In genomic region chr17:9023198-9023942, GRCm38 (mm10) we compare ENCODE assay signal across 10 mouse cellular contexts. TPM values are rescaled to one million over a fixed set of nuclear protein-coding genes. Genes with fewer than 3 reads are reported as not detected.
DNase-seq lines count a peak whose midpoint lies in the region; ATAC-seq and TF ChIP-seq lines count a peak whose summit lies in the region.
"Had no signal": no experiment of that assay in that cellular context is flagged by ENCODE, and none has a peak within 500 bp of the region (broad histone marks: within the 10 kb centered on the region; RNA-seq: fewer than 3 reads in every experiment).

No protein-coding gene starts in this region.

- peaks cover 6% of the 10 kb centered on the region; the same call in 1 of the 2 replicates for H3K4me1 ChIP-seq in cerebellum, adult 2 months (ENCODE audit: control insufficient read depth, insufficient read depth, low read length)
- H3K4me1 ChIP-seq in hindbrain, embryonic 13.5 days (replicated peaks): peaks cover 21% of the 10 kb centered on the region
- peaks cover 10% of the 10 kb centered on the region for H3K4me1 ChIP-seq in midbrain, embryonic 14.5 days (ENCODE audit: control insufficient read depth, insufficient read depth, low read length)
- H3K4me1 ChIP-seq: liver, embryonic 13.5 days had no signal

- ATAC-seq in hindbrain, embryonic 13.5 days (ENCODE audit: low FRiP score): peak; percentile 81
- ATAC-seq in midbrain, embryonic 14.5 days (ENCODE audit: low FRiP score, low TSS enrichment): peak; percentile 40; the same call in 1 of the 2 replicates

- peak overlapping the region; percentile 11; the same call in 1 of the 2 replicates for H3K4me2 ChIP-seq in hindbrain, embryonic 13.5 days
- peak overlapping the region; percentile 33 for H3K4me2 ChIP-seq in midbrain, embryonic 14.5 days (ENCODE audit: low read length)
- H3K4me2 ChIP-seq: heart, embryonic 11.5 days; liver, embryonic 13.5 days had no signal

- H3K9ac ChIP-seq in hindbrain, embryonic 13.5 days: no peak overlapping the region; the same call in 1 of the 2 replicates
- peak overlapping the region; percentile 36; the same call in 1 of the 2 replicates for H3K9ac ChIP-seq in midbrain, embryonic 14.5 days (replicated peaks; ENCODE audit: low read length)
- H3K9ac ChIP-seq: liver, embryonic 13.5 days had no signal

- no peak for TF ChIP-seq POLR2A in cerebellum, adult 2 months (IDR thresholded peaks at IDR 0.05; ENCODE audit: borderline replicate concordance, insufficient read depth, low read length)

- H3K36me3 ChIP-seq in hindbrain, embryonic 13.5 days: no peaks in the 10 kb centered on the region
- no peaks in the 10 kb centered on the region for H3K36me3 ChIP-seq in midbrain, embryonic 14.5 days (ENCODE audit: control insufficient read depth, insufficient read depth, low read length)
- H3K36me3 ChIP-seq: liver, embryonic 13.5 days had no signal

- H3K27ac ChIP-seq in cerebellum, adult 2 months (ENCODE audit: insufficient read depth, low read length): peak overlapping the region; percentile 29
- H3K27ac ChIP-seq in hindbrain, embryonic 13.5 days: peak overlapping the region; percentile 60
- H3K27ac ChIP-seq in midbrain, embryonic 14.5 days (replicated peaks; ENCODE audit: low read depth, low read length): peak overlapping the region; percentile 77
- H3K27ac ChIP-seq: liver, embryonic 13.5 days had no signal

- H3K9me3 ChIP-seq in hindbrain, embryonic 13.5 days: no peaks in the 10 kb centered on the region
- no peaks in the 10 kb centered on the region for H3K9me3 ChIP-seq in midbrain, embryonic 14.5 days (ENCODE audit: control insufficient read depth, low read length)
- H3K9me3 ChIP-seq: liver, embryonic 13.5 days had no signal

- 6% methylated on average over 14 of the region's 14 CpGs for WGBS in cerebellum, adult 2 months
- 23% methylated on average over 14 of the region's 14 CpGs for WGBS in hindbrain, embryonic 13.5 days
- WGBS in midbrain, embryonic 14.5 days: 21% methylated on average over 14 of the region's 14 CpGs

- no peaks in the 10 kb centered on the region for H3K27me3 ChIP-seq in cerebellum, adult 2 months (ENCODE audit: control insufficient read depth, insufficient read depth, low read length)
- H3K27me3 ChIP-seq in hindbrain, embryonic 13.5 days: no peaks in the 10 kb centered on the region
- no peaks in the 10 kb centered on the region for H3K27me3 ChIP-seq in midbrain, embryonic 14.5 days (ENCODE audit: control insufficient read depth, insufficient read depth, low read length)
- H3K27me3 ChIP-seq: liver, embryonic 13.5 days had no signal

- TF ChIP-seq CTCF in cerebellum, adult 2 months (IDR thresholded peaks at IDR 0.05; ENCODE audit: borderline replicate concordance, insufficient read depth, low read depth, low read length): peak; percentile 55; the same call in 1 of the 2 replicates

- H3K4me3 ChIP-seq in cerebellum, adult 2 months (replicated peaks; ENCODE audit: insufficient read depth, low read depth, low read length): peak overlapping the region; percentile 4
- H3K4me3 ChIP-seq in hindbrain, embryonic 13.5 days: no peak overlapping the region
- no peak overlapping the region for H3K4me3 ChIP-seq in midbrain, embryonic 14.5 days (replicated peaks; ENCODE audit: low read depth, low read length)
- H3K4me3 ChIP-seq: liver, embryonic 13.5 days had no signal

- DNase-seq in frontal cortex, postnatal 10 days (ENCODE audit: low spot score in 2 of 2): peak; percentile 41 to 62
- DNase-seq in frontal cortex, postnatal 25 days (ENCODE audit: low spot score in 2 of 2): no peak
- DNase-seq in cerebellum, adult 2 months: peak; percentile 77
- peak; percentile 85 for DNase-seq in midbrain, embryonic 14.5 days
- DNase-seq in adrenal gland, postnatal 4 days (ENCODE audit: low spot score in 2 of 2): no peak
- no peak for DNase-seq in urinary bladder, postnatal 4 days (ENCODE audit: low spot score in 2 of 2)
- DNase-seq in gastrocnemius, postnatal 4 days (ENCODE audit: low spot score in 2 of 2): no peak
- DNase-seq: liver, embryonic 13.5 days had no signal

RNA-seq across cellular contexts. Expression of gene 1700010I14Rik, which starts 35.2 kb away (rescaled TPM):
- 0.80 and 1.00 TPM in 2 replicates for polyA plus RNA-seq in cerebellum, adult 2 months (2012; rRNA removed)
- polyA plus RNA-seq in hindbrain, embryonic 13.5 days (2015; fragmentation: Nextera tagmentation; extraction: Ambion mirVana): 2.5 and 3.3 TPM in 2 replicates
- 1.9 and 2.7 TPM in 2 replicates for polyA plus RNA-seq in midbrain, embryonic 14.5 days (2014; fragmentation: Nextera tagmentation; extraction: Ambion mirVana)
- total RNA-seq in adrenal gland, postnatal 4 days (2021): 1 to 10 TPM; 3.6 to 4.9 TPM
- total RNA-seq in gastrocnemius, postnatal 4 days (2021): under 1 TPM; 0.47 to 0.49 TPM

Comparison
In these comparisons a context has a peak if more than half of its experiments do, and no peak if none do; other contexts are left out.
1. DNase-seq: peak in frontal cortex, postnatal 10 days (2 of 2), cerebellum, adult 2 months (2 of 2) and midbrain, embryonic 14.5 days (single experiment); none in frontal cortex, postnatal 25 days (0 of 2), adrenal gland, postnatal 4 days (0 of 2), urinary bladder, postnatal 4 days (0 of 2) and gastrocnemius, postnatal 4 days (0 of 2).
2. Peak in every context shown above with its lines, with median percentiles within 50 percentile points of each other: H3K27ac ChIP-seq.